Mouse (Mus musculus): ENCODE results near the gene Gm26661.

Gm26661 gene

GRCm38 (mm10) chr14:7819446-7819845, 28.1 kb downstream of the Gm26661 start:
- no peak for DNase-seq (ENCODE audit: extremely low read depth, low read depth)

- no peak for DNase-seq (ENCODE audit: extremely low read depth, low read depth)
Observed at GRCm38 (mm10) chr14:7821341-7821740, 30.0 kb downstream of the Gm26661 start.

GRCm38 (mm10) chr14:7822693-7823092, 31.3 kb downstream of the Gm26661 start:
- DNase-seq (ENCODE audit: extremely low read depth, low read depth) = no peak

- no peak for DNase-seq (ENCODE audit: extremely low read depth, low read depth)
Observed at GRCm38 (mm10) chr14:7824651-7825268, 33.4 kb downstream of the Gm26661 start.

DNA sequence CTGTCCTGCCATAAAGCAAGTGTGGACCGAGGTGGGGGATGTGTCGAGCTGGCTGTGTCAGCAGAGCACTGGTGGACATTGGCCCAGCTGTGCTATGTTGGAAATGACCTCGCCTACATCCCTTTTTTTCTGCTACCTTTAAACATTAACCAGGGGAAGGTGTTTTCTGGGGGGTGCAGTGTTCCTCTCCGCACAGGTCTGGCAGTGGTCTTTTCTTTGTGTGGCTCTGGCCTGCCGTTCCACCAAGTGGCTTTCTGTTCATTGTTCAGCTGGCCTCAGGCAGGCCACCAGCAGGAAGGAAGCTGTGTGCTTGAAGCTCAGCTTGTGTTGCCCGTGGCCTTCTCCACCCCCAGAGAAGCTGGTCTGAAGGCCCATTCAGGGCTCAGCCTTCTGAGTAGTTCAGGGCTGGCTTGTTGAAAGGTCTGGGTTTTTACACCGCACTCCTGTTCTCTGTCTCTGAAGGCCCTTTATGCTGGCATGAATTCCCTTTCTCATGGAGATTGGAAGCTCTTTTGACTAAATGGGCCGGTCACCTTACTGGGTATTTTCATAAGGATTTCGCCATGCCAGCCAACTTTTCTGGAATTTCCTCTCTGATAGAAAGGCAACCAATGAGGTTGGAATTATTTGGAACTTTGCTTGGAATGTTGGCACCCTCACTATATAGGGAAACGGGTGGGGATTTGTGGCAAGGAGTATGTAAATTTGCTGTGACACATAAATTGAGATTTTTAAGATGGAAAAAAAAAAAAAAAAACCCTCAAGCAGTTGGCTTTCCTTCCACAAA, 35.0 kb downstream of the Gm26661 start:
- no peak for DNase-seq (ENCODE audit: extremely low read depth, low read depth)

DNA sequence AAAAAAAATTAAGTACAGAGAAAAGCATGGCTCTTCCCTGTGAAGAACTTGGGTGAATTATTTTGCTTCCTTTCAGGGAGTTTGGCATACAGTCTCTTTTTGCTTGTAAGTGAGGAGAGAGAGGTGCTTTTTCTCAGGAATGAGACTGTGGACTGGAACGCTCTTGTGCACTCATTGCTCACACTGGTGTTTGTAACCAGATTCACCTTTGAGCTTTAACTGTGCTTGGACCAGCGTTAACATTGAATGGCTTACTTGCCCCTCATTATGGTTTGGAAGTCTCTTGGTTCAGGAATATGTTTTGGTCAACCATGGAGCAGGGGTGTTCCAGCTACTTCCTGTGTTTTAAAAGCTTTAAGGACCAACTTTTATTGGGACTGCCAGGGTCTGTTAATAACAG, 37.8 kb downstream of the Gm26661 start:
- no peak for DNase-seq (ENCODE audit: extremely low read depth, low read depth)

GRCm38 (mm10) chr14:7831770-7832439, 40.5 kb downstream of the Gm26661 start:
- DNase-seq (ENCODE audit: extremely low read depth, low read depth) = no peak

DNA sequence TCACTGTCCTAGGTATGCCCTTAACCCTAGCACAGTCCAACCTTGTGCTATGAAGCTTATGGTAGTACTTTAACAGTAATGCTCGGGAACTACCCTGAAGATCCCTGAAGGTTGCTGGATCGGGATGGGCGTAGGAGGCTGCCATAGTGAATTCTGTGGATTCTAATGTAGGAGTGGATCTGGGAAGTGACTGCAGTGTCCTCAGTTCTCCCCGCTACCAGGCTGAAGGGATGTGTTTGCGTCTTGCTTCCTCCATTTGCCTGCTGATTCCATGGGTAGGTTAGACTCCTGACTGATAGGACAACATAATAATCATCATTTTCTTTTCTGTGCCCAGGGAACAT, 41.0 kb downstream of the Gm26661 start:
- DNase-seq (ENCODE audit: extremely low read depth, low read depth) = no peak

- DNase-seq (ENCODE audit: extremely low read depth, low read depth) = no peak
Observed at GRCm38 (mm10) chr14:7833458-7833857, 42.1 kb downstream of the Gm26661 start.

GRCm38 (mm10) chr14:7838564-7839089, 47.2 kb downstream of the Gm26661 start:
- no peak for DNase-seq (ENCODE audit: extremely low read depth, low read depth)

- DNase-seq (ENCODE audit: extremely low read depth, low read depth) = no peak
Observed at GRCm38 (mm10) chr14:7839950-7840514, 48.6 kb downstream of the Gm26661 start.
